Mouse (Mus musculus) hindbrain, embryonic 13.5 days (tissue): ENCODE results near the gene Rpusd1. TPM values are rescaled to one million over a fixed set of nuclear protein-coding genes. Genes with fewer than 3 reads are reported as not detected.
A peak's percentile ranks its signal among the peaks of the same experiment; 100 is the strongest.

Experiments
- ATAC-seq: fragments of 200-750 bp; cut with Nextera tagmentation; 2 replicates; pipeline ENCODE4 v1.8.0; 2017; ENCODE audit warnings: moderate TSS enrichment; ENCODE audit not compliant: low FRiP score
- H3K27ac ChIP-seq: fragments of 300-500 bp; sonication (generic); 2 replicates; pipeline ENCODE4 v1.5.1; 2015; ENCODE audit warnings: inconsistent platforms, mild to moderate bottlenecking, moderate library complexity
- H3K27me3 ChIP-seq: fragments of 300-500 bp; sonication (generic); 2 replicates; pipeline ENCODE4 v1.6.1; 2015; ENCODE audit warnings: mild to moderate bottlenecking, inconsistent platforms
- H3K36me3 ChIP-seq: fragments of 300-500 bp; sonication (generic); 2 replicates; pipeline ENCODE4 v1.6.1; 2015; ENCODE audit warnings: mild to moderate bottlenecking, inconsistent platforms
- H3K4me1 ChIP-seq: fragments of 300-500 bp; sonication (generic); replicated peaks from 2 replicates; pipeline ENCODE4 v1.6.1; 2015; ENCODE audit warnings: inconsistent platforms
- H3K4me2 ChIP-seq: fragments of 300-500 bp; sonication (generic); 2 replicates; pipeline ENCODE4 v1.6.1; 2015; ENCODE audit warnings: inconsistent platforms, mild to moderate bottlenecking, moderate library complexity
- H3K4me3 ChIP-seq: fragments of 300-500 bp; sonication (generic); 2 replicates; pipeline ENCODE4 v1.5.1; 2015; ENCODE audit warnings: mild to moderate bottlenecking, inconsistent platforms
- H3K9ac ChIP-seq: fragments of 300-500 bp; sonication (generic); 2 replicates; pipeline ENCODE4 v1.6.1; 2015; ENCODE audit warnings: mild to moderate bottlenecking, inconsistent platforms
- H3K9me3 ChIP-seq: fragments of 300-500 bp; sonication (generic); 2 replicates; pipeline ENCODE4 v1.6.1; 2016; ENCODE audit warnings: inconsistent platforms
- WGBS: fragments of 180-500 bp; shearing (Covaris S2); methylation state at CpG from one replicate; pipeline ENCODE4 v1.1.7; 2015; 5-methylcytosine and 5-hydroxymethylcytosine counted together
- polyA plus RNA-seq: library from polyadenylated mRNA; unstranded; fragments of >200 nt; fragmentation: Nextera tagmentation; extraction: Ambion mirVana; gene quantifications from 2 replicates; pipeline ENCODE4 v1.2.1, GENCODE M21; 2015

Rpusd1 gene
- polyA plus RNA-seq: 23.4 and 24.2 TPM in 2 replicates

GRCm38 (mm10) chr17:25727265-25728008 is at the start of gene Rpusd1, which contains the start of gene Chtf18:
Rpusd1 (plus strand) TSS chr17:25727670.
Chtf18 (minus strand) TSS chr17:25727419.
- Histone ChIP-seq H3K27ac (peak within 1 kb of the TSS; percentile 52; the same call in 1 of the 2 replicates), H3K27me3 (no peaks in the 10 kb centered on the region), H3K4me2 (peak within 1 kb of the TSS; percentile 90), H3K4me1 (peaks cover 26% of the 10 kb centered on the region), H3K9ac (peak within 1 kb of the TSS; percentile 87), H3K36me3 (peaks cover 28% of the 10 kb centered on the region), H3K9me3 (no peaks in the 10 kb centered on the region), H3K4me3 (peak within 1 kb of the TSS; percentile 66)
- peak; percentile 99 for ATAC-seq
- WGBS: under 1% methylated on average over 37 of the region's 37 CpGs

GRCm38 (mm10) chr17:25677969-25678368 is 49.5 kb upstream of the Rpusd1 start:
- 57% methylated on average over 6 of the region's 6 CpGs for WGBS
- Histone ChIP-seq H3K27me3 (no peaks in the 10 kb centered on the region), H3K36me3 (no peaks in the 10 kb centered on the region), H3K27ac (no peak overlapping the region), H3K4me1 (peaks cover 20% of the 10 kb centered on the region), H3K4me3 (no peak overlapping the region), H3K9me3 (peaks cover 5% of the 10 kb centered on the region; the same call in 1 of the 2 replicates), H3K4me2 (no peak overlapping the region), H3K9ac (no peak overlapping the region)
- no peak for ATAC-seq

GRCm38 (mm10) chr17:25679818-25680217 is 47.7 kb upstream of the Rpusd1 start:
- no peaks in the 10 kb centered on the region for H3K36me3 ChIP-seq
- H3K9me3 ChIP-seq: peaks cover 5% of the 10 kb centered on the region; the same call in 1 of the 2 replicates
- no peak overlapping the region for H3K4me2 ChIP-seq
- no peak overlapping the region for H3K27ac ChIP-seq
- peak overlapping the region; percentile 51; the same call in 1 of the 2 replicates for H3K9ac ChIP-seq
- H3K4me1 ChIP-seq: peaks cover 17% of the 10 kb centered on the region
- H3K4me3 ChIP-seq: no peak overlapping the region
- WGBS: 4% methylated on average over 5 of the region's 5 CpGs
- 0 out of 2 replicates have a peak, but pooled peaks cover under 1% of the 10 kb centered on the region for H3K27me3 ChIP-seq
- no peak for ATAC-seq

- 80% methylated on average over 4 of the region's 4 CpGs for WGBS
- no peaks in the 10 kb centered on the region for H3K36me3 ChIP-seq
- H3K27me3 ChIP-seq: 0 out of 2 replicates have a peak, but pooled peaks cover 5% of the 10 kb centered on the region
- no peaks in the 10 kb centered on the region for H3K9me3 ChIP-seq
- no peak overlapping the region for H3K4me2 ChIP-seq
- no peak overlapping the region for H3K27ac ChIP-seq
- no peak overlapping the region for H3K9ac ChIP-seq
- ATAC-seq: no peak
- no peak overlapping the region for H3K4me3 ChIP-seq
- peaks cover 17% of the 10 kb centered on the region for H3K4me1 ChIP-seq
Observed at GRCm38 (mm10) chr17:25681636-25682035, 45.8 kb upstream of the Rpusd1 start.

GRCm38 (mm10) chr17:25686323-25686722 is 41.1 kb upstream of the Rpusd1 start:
- H3K4me1 ChIP-seq: no peaks in the 10 kb centered on the region
- no peak for ATAC-seq
- no peaks in the 10 kb centered on the region for H3K36me3 ChIP-seq
- 0 out of 2 replicates have a peak, but pooled peaks cover 5% of the 10 kb centered on the region for H3K27me3 ChIP-seq
- WGBS: 52% methylated on average over 7 of the region's 7 CpGs
- H3K9me3 ChIP-seq: no peaks in the 10 kb centered on the region
- no peak overlapping the region for H3K4me2 ChIP-seq
- H3K27ac ChIP-seq: no peak overlapping the region
- no peak overlapping the region for H3K9ac ChIP-seq
- H3K4me3 ChIP-seq: no peak overlapping the region

- no peak for ATAC-seq
- Histone ChIP-seq H3K27ac (no peak overlapping the region), H3K4me1 (no peaks in the 10 kb centered on the region), H3K9ac (no peak overlapping the region), H3K4me2 (no peak overlapping the region), H3K36me3 (no peaks in the 10 kb centered on the region), H3K9me3 (no peaks in the 10 kb centered on the region), H3K4me3 (no peak overlapping the region), H3K27me3 (0 out of 2 replicates have a peak, but pooled peaks cover 5% of the 10 kb centered on the region)
- WGBS: 91% methylated on average over 4 of the region's 4 CpGs
Observed at GRCm38 (mm10) chr17:25688922-25689321, 38.5 kb upstream of the Rpusd1 start.

- H3K4me1 ChIP-seq: no peaks in the 10 kb centered on the region
- 60% methylated on average over 1 of the region's 1 CpGs for WGBS
- peak overlapping the region; percentile 26; the same call in 1 of the 2 replicates for H3K9ac ChIP-seq
- no peaks in the 10 kb centered on the region for H3K36me3 ChIP-seq
- H3K4me3 ChIP-seq: no peak overlapping the region
- no peaks in the 10 kb centered on the region for H3K9me3 ChIP-seq
- ATAC-seq: no peak
- H3K4me2 ChIP-seq: no peak overlapping the region
- no peak overlapping the region for H3K27ac ChIP-seq
- H3K27me3 ChIP-seq: peaks cover 8% of the 10 kb centered on the region
Observed at GRCm38 (mm10) chr17:25696263-25696662, 31.2 kb upstream of the Rpusd1 start.

- Histone ChIP-seq H3K4me2 (no peak overlapping the region), H3K4me1 (no peaks in the 10 kb centered on the region), H3K27me3 (peaks cover 8% of the 10 kb centered on the region), H3K36me3 (no peaks in the 10 kb centered on the region), H3K27ac (no peak overlapping the region), H3K9ac (no peak overlapping the region), H3K4me3 (no peak overlapping the region), H3K9me3 (no peaks in the 10 kb centered on the region)
- no peak; the same call in 1 of the 2 replicates for ATAC-seq
- 16% methylated on average over 7 of the region's 7 CpGs for WGBS
Observed at GRCm38 (mm10) chr17:25698446-25698845, 29.0 kb upstream of the Rpusd1 start.

GRCm38 (mm10) chr17:25700863-25701496 is 26.5 kb upstream of the Rpusd1 start:
- H3K27me3 ChIP-seq: peaks cover 8% of the 10 kb centered on the region
- 59% methylated on average over 9 of the region's 9 CpGs for WGBS
- no peak overlapping the region for H3K4me3 ChIP-seq
- no peak for ATAC-seq
- no peaks in the 10 kb centered on the region for H3K9me3 ChIP-seq
- no peak overlapping the region for H3K4me2 ChIP-seq
- no peaks in the 10 kb centered on the region for H3K4me1 ChIP-seq
- no peaks in the 10 kb centered on the region for H3K36me3 ChIP-seq
- no peak overlapping the region for H3K9ac ChIP-seq
- no peak overlapping the region for H3K27ac ChIP-seq

- H3K9me3 ChIP-seq: no peaks in the 10 kb centered on the region
- no peaks in the 10 kb centered on the region for H3K27me3 ChIP-seq
- H3K27ac ChIP-seq: no peak overlapping the region
- no peak overlapping the region for H3K4me3 ChIP-seq
- no peak overlapping the region for H3K4me2 ChIP-seq
- ATAC-seq: no peak
- 98% methylated on average over 2 of the region's 2 CpGs for WGBS
- no peaks in the 10 kb centered on the region for H3K4me1 ChIP-seq
- no peaks in the 10 kb centered on the region for H3K36me3 ChIP-seq
- H3K9ac ChIP-seq: no peak overlapping the region
Observed at GRCm38 (mm10) chr17:25709994-25710393, 17.5 kb upstream of the Rpusd1 start.

GRCm38 (mm10) chr17:25711136-25711535 is 16.3 kb upstream of the Rpusd1 start:
- 83% methylated on average over 4 of the region's 4 CpGs for WGBS
- Histone ChIP-seq H3K9ac (no peak overlapping the region), H3K4me1 (no peaks in the 10 kb centered on the region; the same call in 1 of the 2 replicates), H3K4me3 (no peak overlapping the region), H3K36me3 (no peaks in the 10 kb centered on the region), H3K27ac (no peak overlapping the region), H3K27me3 (peaks cover 8% of the 10 kb centered on the region), H3K4me2 (no peak overlapping the region), H3K9me3 (no peaks in the 10 kb centered on the region)
- no peak for ATAC-seq

- Histone ChIP-seq H3K27ac (no peak overlapping the region), H3K36me3 (peaks cover 6% of the 10 kb centered on the region; the same call in 1 of the 2 replicates), H3K27me3 (peaks cover 29% of the 10 kb centered on the region), H3K4me2 (no peak overlapping the region), H3K9me3 (no peaks in the 10 kb centered on the region), H3K4me3 (no peak overlapping the region), H3K9ac (no peak overlapping the region), H3K4me1 (peaks cover 14% of the 10 kb centered on the region)
- no peak for ATAC-seq
- 53% methylated on average over 3 of the region's 3 CpGs for WGBS
Observed at GRCm38 (mm10) chr17:25715627-25716026, 11.8 kb upstream of the Rpusd1 start.
